Mouse (Mus musculus) heart, postnatal 14 days (tissue): ENCODE results near the gene Srgap1. TPM values are rescaled to one million over a fixed set of nuclear protein-coding genes. Genes with fewer than 3 reads are reported as not detected.
"Not testable (repeated sequence)": the region's sequence is repeated elsewhere in the genome, so short reads cannot be mapped to it uniquely, and the experiment has no call there.

ENCODE experiments used
- DNase-seq, 2 experiments: peaks; one replicate each; pipeline ENCODE4 v3.0.0; 2021 to 2022
- intact Hi-C: fragments of 180-260 bp; cut with DNase I; formaldehyde crosslinking; loops from one replicate; pipeline ENCODE4 v1.15.1; 2025
- total RNA-seq, 2 experiments: library from RNA; stranded (reverse); gene quantifications; 2 replicates each; pipeline ENCODE4 v1.2.3; 2021

The Srgap1 gene
- total RNA-seq, 2 experiments from 2014 or later, result 4.0 to 4.6 TPM

DNA sequence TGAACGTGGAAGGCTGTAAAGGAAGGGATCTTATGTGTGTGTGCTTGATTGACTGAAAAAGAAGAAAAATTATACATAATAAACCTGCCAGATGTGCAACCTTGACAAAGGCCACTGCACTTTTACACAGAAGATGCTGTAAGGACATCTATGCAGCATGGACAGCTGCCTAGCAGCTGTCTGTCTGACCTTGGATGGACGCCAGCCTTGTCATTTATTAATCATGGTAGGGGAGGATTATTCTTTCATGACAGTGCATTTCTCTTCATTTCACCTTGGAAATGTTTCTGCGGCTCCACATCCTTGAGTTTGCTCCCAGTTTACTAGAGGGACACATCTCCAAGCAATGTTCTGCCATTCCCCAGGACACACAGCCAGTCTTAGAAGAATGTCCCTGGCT lies 258.6 kb downstream of the Srgap1 start:
- DNase-seq, result no peak
- intact Hi-C loops, result no loop called here

DNA sequence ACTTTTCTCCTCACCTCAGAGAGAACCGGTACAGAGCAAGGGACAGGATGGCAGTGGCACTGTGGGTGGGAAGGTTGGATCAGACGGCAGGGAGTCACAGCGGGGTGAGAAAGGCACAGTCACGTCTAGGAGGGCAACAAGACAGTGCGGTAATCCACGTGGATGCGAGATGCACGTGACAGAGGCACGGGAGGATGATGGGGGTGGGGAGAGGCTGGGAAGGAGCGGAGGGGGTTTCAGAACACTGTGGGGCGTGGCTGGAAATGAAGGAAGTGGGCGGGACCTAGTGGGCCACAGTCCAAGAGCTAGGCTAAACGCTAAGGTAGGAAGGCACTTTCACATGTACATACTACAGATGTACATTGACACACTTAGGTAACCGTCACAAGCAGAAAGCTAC lies 266.0 kb downstream of the Srgap1 start:
- DNase-seq, result peak; percentile 15 to 36
- intact Hi-C loops, result no loop called here

DNA sequence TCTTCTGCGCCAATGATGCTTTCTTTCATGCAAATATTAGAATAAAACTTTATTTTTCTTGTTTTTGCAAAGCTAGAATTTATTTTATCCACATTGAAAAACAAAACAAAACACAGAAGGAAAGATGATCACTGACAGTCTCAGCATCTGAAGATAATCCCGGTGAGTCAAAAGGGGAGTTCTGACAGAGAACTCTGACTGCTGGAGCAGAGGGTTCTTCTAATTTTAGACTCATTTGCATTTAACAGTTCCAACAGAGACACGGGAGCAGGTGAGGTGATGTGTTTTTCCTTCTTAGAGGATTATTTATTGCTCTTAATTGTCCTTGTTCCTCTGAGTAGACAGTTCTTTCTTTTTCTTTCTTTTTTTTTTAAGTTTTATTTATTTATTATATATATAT lies 271.1 kb downstream of the Srgap1 start:
- intact Hi-C loops, result loop anchor here (10.0 kb wide), 1 partner anchor 71 kb away; no protein-coding TSS in a partner anchor
- no peak for DNase-seq

DNA sequence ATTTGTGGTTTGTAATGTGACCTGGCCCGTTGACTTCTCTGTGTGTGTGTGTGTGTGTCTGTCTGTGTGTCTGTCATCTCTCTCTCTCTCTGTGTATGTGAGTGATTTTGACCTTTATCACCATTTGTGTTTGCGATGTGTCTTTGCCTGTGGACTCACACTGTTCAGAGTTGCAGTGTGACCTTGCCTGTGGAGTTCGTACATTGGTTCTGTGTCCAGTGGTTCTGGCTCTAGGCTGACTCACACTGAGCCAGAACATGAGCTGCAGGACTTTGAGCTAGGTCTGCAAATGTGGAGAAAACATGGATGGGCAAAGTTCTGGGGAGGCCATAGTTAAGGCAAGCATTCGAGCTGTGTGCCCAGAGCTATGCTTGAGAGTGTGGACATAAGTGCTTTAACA lies 273.3 kb downstream of the Srgap1 start:
- no peak for DNase-seq
- intact Hi-C loops, result loop anchor here (10.0 kb wide), 1 partner anchor 69 kb away; no protein-coding TSS in a partner anchor

DNA sequence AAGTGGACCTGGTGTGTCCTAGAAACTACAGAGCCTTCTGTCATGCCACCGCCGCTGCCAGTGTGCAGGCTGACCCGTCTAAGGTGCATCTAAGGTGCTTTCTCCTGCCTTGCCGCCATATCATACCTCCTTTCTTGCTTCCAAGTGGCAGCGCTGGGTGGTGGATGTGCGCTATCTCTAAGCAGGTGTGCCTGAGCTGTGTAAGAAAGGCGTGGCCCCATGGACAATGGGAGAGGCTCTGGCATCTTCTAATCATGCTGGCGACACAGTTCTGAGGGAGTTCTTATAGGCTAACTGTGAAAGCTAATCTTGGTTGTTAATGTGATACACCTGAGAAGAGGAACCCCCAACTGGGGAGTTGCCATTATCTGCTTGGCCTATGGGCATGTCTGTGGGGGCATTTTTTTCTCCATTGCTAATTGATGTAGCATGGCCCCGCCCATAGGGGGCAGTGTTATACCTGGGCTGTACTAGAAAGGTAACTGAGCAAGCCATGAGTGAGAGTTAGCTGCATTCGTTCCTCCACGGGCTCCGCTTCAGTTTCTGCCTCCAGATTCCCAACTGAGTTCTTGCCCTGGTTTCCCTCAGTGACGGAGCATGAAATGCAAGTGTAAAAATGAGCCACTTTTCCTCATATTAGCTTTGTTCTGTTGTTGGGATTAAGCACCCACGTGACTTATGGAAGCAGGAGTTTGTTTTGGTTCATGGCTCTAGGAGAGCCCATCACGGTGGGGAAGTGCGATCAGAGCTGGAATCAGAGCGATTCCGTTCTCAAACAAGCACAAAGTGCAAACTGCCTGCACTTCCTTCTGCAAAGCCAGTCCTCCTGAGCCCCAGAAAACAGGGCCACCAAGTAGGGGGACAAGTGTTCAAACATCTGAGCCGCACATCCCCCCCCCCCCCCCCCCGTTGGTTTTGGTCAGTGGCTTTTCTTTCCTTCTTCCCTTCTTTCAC lies 276.2 kb downstream of the Srgap1 start:
- peak in 1 of 2 experiments; percentile 14 for DNase-seq
- intact Hi-C loops, result loop anchor here (2.0 to 10.0 kb wide), 2 partner anchors 66 to 282 kb away; no protein-coding TSS in a partner anchor

DNA sequence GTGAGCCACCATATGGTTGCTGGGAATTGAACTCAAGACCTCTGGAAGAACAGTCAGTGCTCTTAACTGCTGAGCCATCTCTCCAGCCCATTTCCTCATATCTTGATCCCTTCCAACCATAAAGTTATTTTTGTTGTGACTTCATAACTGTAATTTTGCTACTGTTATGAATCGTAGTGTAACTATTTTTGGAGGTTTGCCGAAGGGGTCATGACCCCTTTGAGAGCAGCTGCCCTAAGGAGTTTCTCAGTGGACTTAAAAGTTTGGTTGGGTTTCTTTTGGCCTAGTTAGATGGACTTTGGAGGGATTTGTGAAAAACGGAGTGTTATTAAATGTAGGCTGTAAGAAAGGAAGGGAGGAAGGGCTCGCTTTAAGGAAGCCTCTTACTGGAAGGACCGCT lies 277.4 kb downstream of the Srgap1 start:
- intact Hi-C loops, result loop anchor here (2.0 to 10.0 kb wide), 2 partner anchors 65 to 283 kb away; no protein-coding TSS in a partner anchor
- DNase-seq, result peak in 1 of 2 experiments; percentile 22

DNA sequence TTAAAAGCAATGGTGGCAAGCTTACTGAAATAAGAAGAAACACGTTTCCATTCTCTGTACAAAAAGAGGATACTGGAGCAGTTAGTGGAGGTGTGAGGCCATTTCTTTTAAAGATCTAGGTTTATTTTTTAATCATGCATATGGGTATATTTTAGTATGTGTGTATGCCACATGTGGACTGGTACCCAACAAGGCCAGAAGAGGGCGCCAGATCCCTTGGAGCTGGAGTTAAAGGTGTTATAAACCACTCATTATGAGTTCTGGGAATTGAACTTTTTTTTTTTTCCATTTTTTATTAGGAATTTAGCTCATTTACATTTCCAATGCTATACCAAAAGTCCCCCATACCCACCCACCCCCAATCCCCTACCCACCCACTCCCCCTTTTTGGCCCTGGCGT lies 279.8 kb downstream of the Srgap1 start:
- intact Hi-C loops, result not testable (repeated sequence)
- peak in 1 of 2 experiments; percentile 24 for DNase-seq

DNA sequence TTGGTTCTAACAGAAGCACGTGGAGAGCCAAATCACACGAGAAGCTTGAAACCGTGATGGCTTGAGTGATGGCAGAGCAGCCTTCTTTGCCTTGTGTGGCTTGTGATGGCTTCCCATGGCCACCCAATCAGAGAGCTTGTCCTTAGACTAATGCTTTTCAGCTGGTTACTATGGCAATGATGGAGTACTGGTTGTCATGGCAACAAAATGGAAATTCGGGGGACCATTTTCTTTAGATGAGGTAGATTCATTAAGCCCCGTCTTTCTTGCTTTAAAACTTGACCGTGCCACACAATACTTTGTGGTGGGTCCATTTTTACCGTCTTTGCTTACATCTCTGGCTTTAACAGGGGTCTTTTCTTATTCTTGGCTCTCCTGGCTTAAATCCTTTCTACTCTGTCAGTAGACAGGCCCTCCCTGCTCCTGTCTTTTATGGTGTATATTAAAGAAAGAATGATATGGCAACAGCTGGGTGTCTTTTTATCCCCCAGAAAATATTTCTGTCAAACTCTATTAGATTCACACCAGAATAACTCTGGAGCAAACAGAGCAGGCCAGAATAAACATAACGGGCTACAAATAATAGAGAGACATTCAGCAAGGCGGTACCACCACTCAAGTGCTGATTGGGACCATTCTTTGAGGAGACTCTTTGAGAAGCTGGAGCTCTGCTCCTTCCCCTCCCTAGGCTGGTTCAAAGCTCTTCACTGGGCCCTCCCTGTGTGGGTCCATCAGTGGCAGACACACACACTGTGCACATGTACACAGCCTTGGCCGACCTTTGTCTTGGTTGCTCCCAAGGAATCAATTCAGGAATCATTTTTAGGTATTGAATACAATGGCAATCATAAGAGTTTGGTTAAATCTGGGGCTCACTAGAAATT lies 281.7 kb downstream of the Srgap1 start:
- DNase-seq, result no peak
- intact Hi-C loops, result no loop called here

DNA sequence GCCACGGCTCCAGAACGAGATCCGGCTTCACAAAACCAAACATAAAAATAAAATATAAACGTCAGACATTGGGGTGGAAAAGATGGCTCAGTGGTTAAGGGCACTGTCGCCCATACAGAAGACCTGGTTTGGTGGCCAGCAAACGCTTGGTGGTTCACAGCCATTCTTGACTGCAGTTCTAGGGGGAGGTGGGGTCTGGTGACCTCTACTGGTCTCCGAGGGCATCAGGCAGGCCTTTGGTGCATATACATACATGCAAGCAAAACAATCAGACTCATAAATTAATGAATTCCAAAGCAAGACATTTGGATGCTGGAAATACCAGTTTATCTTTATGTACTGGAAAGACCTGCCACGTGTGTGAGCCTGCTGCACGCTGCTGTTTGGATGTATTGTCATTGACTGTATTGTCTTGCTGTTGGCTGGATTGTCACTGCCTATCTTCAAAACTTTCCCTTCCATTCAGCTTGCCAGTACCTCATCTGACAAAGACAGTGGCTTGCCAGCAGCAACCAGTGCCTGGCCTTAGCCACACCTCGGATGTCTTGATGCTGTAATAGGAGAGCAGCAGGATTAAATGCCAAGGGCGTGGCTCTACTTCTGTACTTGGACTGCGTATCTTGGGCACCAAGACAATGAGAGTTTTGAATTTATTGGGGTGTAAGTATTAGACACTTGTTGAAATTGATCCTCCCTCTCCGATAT lies 282.5 kb downstream of the Srgap1 start:
- DNase-seq, result no peak
- intact Hi-C loops, result no loop called here

DNA sequence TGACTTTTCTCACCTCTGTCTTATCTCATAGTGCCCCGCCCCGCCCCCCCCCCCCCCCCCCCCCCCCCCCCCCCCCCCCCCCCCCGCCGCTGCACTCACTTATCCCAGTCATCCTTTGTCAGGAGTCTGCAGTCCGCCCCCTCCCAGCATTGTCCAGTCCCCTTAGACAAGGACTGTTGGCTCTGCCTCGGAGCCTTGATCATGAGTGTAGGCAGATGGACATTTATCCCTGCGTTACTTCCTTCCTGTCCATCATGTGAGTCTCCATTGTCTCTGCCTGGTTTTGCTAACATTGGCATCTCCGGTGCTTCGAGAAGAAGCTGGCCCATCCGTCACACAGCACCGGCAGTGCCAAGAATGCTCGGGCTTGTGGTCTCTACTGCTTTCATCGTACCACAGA lies 283.9 kb downstream of the Srgap1 start:
- no peak for DNase-seq
- intact Hi-C loops, result no loop called here

DNA sequence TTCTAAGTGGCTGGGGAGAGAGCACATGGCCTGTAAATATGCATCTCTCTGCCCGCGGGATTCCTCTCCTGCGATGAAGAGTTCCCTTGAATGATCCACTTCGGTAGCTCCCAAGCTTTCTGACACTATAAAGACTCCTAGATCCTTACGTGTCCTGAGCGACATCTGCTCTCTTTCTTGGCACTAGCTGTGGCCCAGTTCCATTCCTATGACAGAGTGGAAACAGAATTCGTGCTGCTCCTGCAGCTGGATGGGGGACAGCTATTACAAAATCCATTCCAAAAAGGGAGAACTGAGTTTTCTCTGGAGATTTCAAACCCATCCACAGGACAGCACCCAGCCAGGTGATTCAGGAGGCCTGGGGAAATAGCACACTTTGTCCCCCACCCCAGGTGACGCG lies 285.0 kb downstream of the Srgap1 start:
- DNase-seq, result peak; percentile 6 to 35

DNA sequence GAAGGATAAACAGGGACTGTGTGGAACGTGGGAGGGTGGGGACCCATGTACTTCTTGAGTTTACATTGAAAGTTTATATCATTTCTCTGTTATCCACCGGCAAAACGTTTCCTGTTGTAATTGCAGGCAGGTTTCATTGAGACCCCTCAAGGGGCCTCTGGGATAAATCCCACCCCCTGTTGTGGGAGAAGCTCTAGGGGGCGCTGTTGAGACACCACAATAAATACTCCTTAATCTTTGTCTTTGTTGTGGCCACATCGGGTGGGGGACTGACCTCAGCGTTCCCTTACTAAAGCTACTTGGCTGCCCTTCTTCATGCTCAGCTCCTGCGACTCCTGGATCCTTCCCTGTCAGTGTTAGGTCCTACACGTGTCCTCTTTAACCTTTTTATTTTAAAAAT lies 288.0 kb downstream of the Srgap1 start:
- intact Hi-C loops, result no loop called here
- DNase-seq, result no peak

More for the DNA sequence above, 285.0 kb downstream of the Srgap1 start:
- intact Hi-C loops, result no loop called here

DNA sequence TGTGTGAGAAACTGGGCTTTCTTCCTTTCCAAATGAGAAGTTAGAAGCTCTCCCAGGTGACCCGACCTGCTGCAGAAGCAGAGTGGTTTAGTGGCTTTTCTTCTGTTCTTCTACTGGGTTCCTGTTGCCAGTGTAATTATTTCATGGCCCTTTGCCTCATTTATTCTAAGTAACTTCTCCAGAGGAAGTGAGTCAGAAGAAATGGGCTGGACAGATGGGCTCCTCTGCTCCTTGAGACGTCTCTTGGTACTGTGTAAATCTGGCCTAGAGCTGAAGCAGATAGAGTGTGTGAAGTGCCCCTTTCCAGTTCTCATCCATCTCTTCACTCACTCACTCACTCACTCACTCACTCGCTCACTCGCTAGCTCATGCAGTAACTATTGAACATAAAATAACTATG lies 290.4 kb downstream of the Srgap1 start:
- no peak for DNase-seq
- intact Hi-C loops, result no loop called here

DNA sequence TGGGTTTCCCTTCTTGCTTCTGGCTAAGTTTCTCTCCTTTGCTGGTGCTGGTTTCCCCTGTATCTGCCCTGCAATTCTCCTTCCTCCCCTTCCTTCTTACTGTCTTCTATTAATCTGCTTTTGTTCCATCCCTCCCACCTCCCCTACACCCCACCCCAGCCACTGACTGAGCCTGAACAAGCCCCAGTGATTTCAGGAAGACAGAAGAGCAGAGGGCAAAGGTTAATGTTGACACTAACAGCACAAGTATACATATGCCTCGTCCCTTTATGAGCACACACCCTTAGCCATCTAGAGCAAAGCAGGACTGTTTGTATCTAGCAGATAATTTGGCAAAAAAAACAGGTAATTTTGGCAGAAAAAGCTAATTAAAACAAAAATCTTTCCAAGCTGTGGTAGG lies 291.3 kb downstream of the Srgap1 start:
- intact Hi-C loops, result no loop called here
- DNase-seq, result no peak

DNA sequence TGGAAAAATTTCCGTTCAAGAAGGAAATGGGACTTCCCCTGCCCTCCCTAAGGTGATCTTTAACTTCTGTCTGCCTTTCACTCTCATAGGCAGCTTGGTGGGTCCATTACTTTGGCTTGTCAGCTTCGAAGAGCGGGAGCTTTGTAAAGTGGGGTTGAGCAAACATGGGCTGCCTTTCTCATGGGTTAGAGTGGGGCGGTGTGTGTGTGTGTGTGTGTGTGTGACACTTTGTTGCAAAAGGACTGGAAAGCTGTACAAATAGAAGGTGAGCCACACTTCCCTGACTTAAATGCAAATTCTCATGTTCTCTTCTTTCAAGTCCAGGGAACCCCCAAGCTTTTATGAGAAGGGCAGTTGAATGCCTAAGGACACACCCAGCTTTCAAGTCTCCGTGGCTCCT lies 292.9 kb downstream of the Srgap1 start:
- intact Hi-C loops, result no loop called here
- DNase-seq, result no peak

DNA sequence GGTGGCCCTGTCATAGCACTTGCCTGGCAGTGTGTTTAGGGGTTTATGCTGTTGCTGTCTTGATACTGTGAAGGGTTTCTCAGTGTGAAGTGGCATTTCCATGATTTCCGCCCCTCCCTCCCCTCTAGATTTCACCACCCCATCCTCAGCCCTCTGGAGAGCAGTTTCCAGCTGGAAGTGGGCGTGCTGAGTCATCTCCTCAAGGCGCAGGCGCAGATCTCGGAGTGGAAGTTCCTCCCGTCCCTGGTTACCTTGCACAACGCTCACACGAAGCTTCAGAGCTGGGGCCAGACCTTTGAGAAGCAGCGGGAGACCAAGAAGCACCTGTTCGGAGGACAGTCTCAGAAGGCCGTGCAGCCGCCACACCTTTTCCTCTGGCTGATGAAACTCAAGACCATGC lies 296.9 kb downstream of the Srgap1 start:
- intact Hi-C loops, result no loop called here
- peak in 1 of 2 experiments; percentile 5 for DNase-seq

DNA sequence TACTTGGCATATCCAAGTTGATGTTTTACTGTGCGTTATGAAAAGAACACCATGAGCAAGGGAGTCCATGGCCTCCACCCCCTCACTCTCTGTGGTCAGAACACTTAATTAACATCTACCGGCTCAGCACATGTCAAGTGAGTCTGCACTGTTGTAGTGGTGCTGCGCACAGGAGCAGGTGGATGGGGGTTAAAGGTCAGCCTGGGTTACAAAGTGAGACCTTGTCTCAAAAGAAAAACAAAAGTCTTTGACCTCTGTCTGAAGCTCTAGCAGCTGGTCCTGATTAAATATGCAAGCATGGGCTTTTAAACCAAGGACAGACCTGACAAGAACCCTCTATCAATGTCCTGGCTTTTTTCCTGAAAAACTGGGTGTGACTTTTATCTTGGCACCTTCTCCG lies 304.8 kb downstream of the Srgap1 start:
- no peak for DNase-seq
- intact Hi-C loops, result no loop called here

DNA sequence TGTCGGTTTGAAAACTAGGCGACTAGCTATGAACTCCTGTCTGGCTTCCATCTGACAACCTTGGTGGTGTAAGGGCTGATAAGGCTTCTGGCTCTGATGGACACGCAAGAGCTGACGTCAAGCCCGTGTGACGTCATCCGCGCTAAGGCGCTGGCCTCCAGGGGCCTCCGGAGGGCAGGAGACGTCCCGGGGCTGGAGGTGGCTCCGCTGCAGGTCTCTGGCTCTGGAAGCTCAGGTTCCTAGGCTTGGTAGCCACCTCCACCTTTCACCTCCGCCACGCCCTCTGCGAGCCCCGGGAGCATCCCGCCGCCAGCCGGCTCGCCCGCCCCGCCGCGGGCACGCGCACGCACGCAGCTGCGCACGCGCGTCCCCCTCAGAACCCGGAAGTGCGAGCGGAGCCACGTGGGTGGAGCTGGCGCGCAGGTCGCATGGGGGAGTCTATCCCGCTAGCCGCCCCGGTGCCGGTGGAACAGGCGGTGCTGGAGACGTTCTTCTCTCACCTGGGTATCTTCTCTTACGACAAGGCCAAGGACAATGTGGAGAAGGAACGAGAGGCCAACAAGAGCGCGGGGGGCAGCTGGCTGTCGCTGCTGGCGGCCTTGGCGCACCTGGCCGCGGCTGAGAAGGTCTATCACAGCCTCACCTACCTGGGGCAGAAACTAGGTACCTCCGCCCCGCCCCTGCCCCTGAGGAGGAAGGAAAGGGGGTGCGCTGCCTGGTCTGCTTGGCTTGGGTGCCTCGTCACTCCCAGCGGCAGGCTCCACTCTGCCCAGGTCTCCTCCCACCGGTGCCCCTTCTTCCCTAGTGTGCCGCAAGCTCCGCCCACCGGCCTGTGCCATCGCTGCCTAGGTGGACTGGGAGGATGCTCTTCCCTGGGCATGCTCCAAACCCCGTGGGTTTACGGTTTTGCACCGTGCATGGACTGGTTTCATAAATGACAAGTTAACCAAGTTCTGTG lies 307.3 kb downstream of the Srgap1 start, which contains the start of gene BC048403:
Gene BC048403, plus strand, starts transcription at position 390 of the 958 bp plus-strand sequence.
- DNase-seq, result peak; percentile 91 to 92
- intact Hi-C loops, result no loop called here

DNA sequence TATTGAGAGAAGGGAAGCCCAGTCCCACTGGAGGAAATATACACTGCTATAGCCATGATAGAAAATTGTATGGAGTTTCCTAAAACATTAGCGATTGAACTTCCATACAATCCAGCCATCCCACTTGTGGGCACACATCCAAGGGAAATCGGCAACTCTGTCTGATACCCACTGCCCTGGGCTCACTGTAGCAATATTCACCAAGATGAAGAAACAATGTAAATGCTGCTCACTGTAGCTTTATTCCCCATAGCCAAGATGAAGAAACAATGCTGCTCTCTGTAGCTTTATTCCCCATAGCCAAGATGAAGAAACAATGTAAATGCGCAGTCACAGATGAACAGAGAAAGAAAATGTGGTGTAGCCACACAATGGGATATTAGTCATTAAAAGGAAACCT lies 309.9 kb downstream of the Srgap1 start:
- DNase-seq, result no peak
- intact Hi-C loops, result no loop called here
